Mouse (Mus musculus): ENCODE measurements around the gene Kif13a.

- TF ChIP-seq POLR2A (IDR thresholded peaks at IDR 0.05; ENCODE audit: low read depth, low read length) (no peak), CTCF (IDR thresholded peaks at IDR 0.05; ENCODE audit: extremely low read depth, insufficient read length, insufficient replicate concordance, low read depth, low read length) (no peak)
Measured at GRCm38 (mm10) chr13:46737482-46737881, 192.2 kb downstream of the Kif13a start.
